Mouse (Mus musculus): Measurements from ENCODE around the gene Dapk1.

Gene Dapk1

DNA sequence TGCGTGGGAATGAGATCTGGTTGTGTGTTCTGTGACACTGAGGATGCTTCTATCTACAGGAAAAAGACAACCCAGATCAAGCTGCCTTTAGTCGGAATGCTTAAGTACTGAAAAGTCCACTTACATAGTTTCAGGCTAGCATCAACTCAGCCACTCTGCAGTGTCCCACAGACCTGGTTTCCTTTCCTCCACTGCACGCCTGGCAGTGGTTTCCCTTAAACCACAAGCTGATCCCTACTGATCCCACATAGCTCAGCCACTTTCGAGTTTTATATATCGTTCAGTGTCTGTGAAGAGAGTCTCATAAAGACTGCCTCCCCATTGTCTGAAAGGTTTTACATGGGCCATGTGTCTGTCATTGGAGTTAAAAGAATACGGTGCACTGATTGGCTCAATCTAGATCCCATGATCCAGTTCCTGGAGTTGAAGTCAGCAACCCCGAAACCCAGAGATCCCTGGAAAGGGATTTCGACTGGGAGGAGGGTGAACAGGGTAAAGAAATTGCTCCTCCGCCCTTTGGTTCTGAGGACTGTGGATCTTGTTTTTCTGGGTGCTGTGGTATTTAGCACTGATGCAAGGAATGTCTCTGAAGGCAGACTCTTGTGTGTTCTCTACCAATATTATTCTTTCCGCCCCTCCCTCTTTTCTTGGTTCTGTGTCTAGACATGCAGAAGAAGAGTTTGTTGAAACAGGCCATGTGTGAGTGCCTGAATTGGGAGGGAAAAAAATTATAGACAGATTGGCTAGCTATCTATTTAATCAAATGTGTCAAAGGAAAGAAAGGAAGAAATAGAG lies 93.6 kb downstream of the Dapk1 start:
- DNase-seq (ENCODE audit: low spot score): no peak

DNA sequence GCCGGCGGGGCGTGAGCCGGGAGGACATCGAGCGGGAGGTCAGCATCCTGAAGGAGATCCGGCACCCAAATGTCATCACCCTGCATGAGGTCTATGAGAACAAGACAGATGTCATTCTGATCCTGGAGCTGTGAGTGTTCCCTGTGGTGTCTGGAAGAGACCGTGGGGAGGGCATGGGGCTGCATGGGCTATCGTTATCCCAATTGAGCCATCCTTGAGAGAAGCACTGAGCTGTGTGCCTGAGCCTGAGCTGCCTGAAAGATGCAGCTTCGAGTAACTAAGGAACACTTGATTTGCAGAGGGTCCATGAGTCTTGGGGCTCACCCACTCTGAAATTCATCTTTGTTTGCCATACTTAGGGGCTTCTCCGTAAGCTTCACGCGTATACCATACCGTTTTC lies 94.6 kb downstream of the Dapk1 start:
- DNase-seq (ENCODE audit: low spot score): no peak

DNA sequence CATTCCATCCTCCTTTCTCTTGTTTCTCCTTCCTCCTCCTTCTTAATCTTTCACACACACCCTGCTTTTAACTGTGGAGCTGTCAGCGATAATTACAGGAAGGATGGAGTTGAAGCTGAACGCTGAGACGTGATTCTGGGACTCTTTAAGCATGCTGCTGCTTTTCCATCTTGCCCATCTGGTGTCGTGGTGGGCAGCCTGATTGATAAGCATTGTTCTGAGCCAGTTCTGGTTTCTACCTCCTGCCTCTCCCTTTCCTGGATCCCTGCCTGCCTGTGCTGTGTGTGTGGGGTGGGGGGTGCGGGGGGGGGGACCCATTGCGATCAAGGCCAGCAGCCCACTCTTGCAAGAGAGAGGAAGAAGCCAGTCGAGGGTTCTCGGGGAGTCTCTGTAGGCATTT lies 95.0 kb downstream of the Dapk1 start:
- no peak for DNase-seq (ENCODE audit: low spot score)

DNA sequence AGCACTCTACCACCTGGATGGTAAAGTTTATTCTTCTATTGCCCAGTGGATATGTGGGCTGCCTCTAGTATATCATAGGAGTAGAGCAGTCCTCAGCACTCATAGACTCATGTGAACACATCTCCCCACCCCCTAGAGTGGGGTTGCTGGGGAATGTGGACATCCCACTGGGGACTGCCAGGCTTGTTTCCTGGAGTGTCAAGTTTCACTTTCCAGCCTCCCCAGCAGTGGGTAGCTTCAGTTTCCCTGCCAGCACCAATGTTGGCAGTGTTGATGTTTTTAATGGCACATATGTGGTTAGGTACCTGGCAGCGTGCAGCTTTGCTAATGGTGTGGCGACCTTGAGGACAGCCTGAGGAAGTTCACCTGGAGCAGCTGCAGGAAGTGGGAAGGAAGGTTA lies 96.3 kb downstream of the Dapk1 start:
- DNase-seq (ENCODE audit: low spot score): no peak

DNA sequence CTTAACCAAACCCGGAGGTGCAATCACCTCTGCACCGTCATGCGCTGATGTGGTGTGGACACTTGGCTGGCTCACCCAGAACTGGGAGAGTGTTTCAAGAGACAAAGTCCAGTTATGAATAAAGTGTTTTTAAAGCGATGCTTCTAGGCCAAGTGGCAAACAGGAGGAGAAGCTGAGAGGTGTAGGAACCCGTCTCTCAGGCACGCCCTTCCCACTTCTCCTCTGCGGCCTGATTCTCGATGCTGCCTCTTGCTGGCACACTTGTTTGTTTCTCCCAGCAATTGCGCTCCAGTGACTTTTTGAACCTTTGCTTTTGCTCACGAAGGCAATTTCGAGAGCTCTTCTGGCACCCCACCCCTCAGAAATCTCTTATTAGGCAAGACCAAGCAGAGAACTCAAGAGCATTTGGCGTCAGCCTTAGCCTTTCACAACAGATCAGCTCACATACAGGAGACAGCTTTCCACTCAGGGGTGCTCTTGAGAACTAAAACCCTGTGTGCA lies 100.0 kb downstream of the Dapk1 start:
- no peak for DNase-seq (ENCODE audit: low spot score)

DNA sequence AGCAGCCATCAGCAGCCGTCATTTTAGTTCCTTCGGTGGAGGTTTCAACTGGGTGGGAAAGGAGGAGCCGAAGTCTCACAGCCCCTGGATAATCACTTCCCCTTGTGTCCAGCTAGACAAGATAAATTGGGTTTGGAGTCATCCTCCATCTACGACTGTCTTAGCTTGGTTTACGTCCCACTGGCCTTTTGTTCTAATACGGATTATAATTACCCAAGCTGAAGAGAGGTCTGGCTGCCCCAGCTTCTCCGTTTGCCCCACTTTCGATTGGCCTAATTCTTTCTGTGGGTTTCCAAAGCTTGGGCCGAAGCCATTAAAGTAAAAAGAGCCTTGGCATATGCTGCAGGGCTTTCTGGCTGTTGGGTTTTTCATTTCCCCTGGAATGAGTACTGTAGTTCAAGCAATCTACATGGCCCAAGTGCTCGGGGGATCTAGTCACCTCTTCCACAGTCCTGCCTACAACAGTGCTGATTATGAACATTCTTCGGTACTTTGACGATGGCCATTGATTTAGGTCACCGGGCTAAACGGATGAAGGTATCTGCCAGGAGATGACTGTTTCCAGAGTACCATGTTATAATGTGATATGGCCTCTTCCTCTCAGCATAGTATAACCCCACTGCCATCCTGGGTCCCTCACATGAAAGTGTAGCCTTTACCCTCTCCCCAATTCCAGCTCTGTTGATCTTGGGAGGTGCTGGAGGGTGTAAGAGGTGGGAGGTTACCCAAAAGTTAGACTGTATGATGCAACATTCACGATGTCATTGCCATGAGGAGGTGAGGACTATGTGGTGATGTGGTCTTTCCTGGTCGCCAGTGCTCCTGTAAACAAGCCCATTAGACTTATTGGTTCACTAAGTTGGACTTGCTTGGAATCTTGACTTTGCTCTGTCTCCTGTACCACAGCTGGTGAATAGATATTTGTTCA lies 106.1 kb downstream of the Dapk1 start:
- DNase-seq (ENCODE audit: low spot score): no peak

DNA sequence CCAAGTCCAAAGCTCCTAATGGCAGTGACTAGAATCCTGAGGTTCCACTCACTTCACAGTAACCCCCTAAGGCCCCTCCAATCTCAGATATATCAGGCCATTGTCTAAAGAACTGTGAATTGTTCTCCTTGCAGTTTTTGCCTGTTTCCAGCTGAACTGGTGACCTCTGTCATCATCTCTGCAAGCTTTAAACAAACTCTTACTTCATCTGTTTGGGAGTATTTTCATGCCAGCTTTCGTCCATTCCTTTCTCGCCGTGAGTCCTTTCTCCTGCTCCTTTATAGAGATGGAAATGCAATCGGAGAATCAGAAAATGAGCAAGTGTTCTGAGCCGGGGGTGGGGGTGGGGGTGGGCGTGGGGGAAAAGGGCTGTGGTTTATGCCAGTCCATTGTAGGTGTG lies 107.4 kb downstream of the Dapk1 start:
- DNase-seq (ENCODE audit: low spot score): no peak

DNA sequence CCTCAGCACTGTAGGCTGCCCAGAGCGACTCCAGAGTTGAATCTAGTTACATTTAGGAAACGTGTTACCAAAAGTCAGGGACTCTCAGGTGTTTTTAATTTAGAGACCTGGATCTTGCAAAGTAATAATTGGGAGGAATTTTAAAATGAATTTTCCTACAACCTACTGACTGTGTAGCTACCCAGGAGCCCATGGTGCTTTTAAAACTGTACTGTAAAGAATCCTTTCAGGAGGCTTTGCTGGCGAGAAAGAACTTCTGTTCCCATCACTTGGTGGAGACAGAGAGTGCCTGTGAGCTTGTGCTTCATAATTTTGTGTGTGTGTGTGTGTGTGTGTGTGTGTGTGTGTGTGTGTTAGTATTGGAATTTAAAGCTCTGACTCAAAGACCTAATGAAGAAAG lies 109.2 kb downstream of the Dapk1 start:
- no peak for DNase-seq (ENCODE audit: low spot score)

DNA sequence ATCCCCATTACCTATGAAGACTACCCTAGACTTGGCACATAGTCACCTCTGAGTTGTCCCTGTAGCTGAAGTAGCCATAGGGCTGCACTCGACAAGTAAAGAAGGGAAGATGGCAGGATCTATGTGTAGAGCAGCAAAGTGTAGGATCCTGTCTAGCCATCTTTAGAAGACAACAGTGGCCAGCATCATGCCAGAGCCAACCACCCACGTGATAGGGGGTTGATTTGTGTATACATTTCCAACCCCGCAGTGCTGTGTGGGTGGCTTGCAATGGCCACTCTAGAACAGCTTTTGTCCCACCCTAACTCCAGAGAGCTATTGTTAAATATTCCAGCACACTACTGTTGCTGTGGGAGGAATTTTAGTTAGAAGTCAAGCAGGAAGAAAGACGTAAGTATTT lies 111.8 kb downstream of the Dapk1 start:
- no peak for DNase-seq (ENCODE audit: low spot score)

DNA sequence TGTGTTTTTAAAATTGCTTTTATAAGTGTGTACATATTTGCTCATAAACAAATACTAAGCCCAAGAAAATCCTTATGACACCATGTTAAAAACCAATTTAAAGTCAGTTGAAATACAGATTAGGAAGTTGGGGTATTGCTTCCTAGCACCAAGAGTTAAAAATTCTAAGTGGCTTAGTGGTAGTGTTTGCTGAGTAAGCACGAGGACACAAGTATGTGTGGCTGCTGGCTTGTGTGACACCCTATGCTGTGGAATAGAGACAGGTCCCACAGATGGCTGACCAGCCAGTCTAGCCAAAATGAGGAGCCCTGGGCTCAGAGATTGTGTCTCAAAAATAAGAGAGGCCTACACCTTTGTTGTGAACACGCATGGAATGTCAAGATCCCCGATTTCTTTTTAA lies 114.4 kb downstream of the Dapk1 start:
- DNase-seq (ENCODE audit: low spot score): no peak

DNA sequence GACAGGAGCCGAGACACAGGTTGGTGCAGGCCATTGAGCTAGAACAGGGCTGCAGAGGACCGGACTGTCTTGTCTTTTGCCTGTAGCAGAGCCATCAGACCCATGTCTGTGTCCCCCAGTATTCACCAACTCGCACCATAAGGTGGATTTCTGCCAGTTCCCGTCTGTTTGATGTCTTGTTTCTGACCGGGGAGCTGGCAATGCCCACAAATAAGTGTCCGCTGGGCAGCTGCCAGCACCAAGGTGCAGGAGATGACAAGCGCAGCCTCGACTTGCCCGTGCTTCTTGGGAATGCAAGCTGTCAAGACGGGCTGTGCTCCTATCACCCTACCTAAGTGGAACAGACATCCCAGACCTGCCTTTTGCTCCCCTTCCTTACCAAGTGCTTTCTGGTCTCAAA lies 115.7 kb downstream of the Dapk1 start:
- DNase-seq (ENCODE audit: low spot score): no peak

DNA sequence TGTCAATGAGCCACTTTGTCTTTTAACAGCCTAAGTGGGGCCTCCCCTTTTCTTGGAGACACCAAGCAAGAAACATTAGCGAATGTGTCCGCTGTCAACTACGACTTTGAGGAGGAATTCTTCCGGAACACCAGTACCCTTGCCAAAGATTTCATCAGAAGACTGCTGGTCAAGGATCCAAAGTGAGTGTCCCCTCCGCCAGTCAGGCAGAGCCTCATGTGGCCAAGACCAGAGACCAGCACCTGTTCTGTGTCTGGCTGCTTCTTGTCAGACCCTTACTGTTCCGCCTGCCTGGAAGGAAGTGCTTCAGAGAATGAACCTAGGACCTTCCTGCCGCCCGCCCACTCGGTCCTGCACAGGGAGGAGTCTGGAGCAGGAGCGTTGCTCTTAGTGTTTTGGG lies 117.8 kb downstream of the Dapk1 start:
- DNase-seq (ENCODE audit: low spot score): no peak

DNA sequence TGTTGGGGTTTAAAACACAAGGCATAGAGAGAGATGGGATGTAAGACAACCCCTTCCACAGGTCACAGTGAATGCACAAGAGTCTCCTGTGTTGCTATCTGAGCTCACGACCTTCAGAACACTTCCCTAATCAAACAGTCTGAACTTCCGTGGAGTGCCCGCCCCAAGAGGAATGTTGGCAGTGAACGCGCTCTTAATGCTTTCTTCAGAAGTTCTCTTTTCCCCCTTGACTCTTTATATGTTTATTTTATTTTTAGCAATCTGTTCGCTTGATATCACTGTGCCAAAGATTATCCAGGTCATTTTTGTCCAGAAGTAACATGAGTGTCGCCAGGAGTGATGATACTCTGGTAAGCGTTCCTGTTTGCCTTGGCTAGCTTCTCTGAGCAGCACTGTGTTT lies 121.0 kb downstream of the Dapk1 start:
- DNase-seq (ENCODE audit: low spot score): no peak

DNA sequence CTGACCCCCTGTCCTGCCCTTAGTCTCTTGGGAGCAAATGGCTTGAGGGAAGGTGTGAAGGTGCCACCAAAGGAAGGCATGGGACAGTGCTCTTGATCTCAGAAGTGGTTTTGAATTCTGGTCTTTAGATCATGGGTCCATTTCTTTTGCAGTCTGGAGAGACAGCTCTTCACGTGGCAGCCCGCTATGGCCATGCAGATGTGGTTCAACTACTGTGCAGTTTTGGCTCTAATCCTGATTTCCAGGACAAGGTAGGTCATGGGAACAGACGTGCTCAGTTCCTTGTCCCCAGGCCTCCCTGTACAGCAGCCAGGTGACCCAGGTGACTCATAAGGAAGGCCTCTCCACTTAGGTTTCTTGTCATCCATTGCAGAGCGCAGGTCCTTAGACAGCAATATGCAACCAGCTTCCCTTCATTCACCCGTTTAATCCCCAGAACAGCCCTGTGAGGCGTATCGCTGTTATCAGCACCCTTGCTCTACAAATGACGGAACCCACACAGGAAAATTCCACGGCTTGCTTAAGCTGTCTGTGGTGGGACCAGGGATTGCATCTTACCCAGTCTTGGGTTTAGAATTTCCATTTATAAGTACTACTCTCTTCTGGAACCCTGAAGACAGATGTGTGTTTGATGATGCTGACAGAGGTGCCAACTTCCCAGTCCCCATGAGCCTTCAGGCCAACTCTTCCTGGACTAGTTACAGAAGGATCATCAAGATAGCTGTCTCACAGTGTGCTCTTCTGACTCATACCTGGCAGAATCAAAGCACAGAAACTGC lies 126.7 kb downstream of the Dapk1 start:
- DNase-seq (ENCODE audit: low spot score): no peak

DNA sequence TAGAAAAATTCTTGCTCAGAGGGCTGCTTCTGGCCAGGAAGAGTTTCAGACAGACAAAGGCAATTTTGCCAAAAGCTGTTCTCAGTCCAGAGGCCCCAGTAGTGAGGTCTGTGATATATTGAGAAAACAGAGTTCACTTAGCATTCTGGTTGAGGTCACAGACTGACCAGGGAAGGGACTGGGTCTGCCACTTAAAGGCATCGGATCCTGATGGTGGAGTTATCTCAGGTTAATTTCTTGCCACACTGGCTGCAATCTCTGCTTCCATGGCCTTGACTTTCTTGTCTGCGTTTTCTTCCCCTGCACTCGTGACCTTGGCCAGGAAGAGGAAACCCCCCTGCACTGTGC lies 127.3 kb downstream of the Dapk1 start:
- no peak for DNase-seq (ENCODE audit: low spot score)

DNA sequence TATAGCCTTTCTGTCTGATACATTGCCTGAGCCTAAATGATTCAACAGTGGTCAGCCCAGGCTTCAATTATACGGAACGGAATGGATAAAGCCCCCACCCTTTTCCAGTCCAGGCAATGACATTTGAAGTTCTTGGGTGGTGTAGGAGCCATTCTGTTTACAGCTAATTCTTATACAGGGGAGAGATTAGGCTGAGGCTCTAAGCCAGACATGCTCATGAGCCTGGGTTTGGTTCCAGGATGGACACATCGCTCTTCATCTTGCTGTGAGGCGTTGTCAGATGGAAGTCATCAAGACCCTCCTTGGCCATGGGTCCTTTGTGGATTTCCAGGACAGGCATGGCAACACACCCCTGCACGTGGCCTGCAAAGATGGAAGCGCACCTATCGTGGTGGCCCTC lies 128.8 kb downstream of the Dapk1 start:
- no peak for DNase-seq (ENCODE audit: low spot score)

DNA sequence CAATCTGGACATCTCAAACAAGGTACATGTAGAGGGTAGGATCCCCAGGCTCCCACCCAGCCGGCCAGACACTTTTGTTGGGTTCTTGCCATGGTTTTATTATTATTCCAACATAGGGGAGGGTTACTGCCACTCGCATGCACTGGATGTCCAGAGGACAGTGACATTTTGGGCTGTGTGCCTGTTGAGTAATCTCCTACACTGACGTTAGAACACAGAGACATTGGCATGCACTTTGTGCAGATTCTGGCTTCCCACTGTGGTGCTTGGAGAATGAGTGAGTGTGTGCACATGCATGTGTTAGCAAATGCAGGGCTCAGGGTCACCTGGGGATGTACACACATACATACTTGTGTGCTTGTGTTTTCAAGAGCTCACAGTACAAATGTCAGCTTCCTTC lies 129.3 kb downstream of the Dapk1 start:
- no peak for DNase-seq (ENCODE audit: low spot score)

DNA sequence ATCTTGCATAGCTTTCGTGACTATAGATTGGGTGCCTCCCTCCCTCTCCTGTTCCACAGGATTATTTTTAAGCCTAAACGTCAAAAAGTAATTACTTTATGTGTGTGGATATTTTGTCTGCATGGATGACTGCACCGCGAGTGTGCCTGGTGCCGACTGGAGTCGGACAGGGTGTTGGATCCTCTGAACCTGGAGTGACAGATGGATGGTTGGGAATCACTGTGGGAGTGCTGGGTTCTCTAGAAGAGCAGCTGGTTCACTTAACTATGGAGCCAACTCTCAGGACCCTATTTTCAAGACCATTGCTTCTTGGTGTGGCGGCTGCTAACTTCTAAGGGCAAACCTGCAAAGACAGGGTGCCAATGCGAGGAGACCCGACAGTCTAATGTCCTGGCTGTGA lies 133.6 kb downstream of the Dapk1 start:
- no peak for DNase-seq (ENCODE audit: low spot score)

DNA sequence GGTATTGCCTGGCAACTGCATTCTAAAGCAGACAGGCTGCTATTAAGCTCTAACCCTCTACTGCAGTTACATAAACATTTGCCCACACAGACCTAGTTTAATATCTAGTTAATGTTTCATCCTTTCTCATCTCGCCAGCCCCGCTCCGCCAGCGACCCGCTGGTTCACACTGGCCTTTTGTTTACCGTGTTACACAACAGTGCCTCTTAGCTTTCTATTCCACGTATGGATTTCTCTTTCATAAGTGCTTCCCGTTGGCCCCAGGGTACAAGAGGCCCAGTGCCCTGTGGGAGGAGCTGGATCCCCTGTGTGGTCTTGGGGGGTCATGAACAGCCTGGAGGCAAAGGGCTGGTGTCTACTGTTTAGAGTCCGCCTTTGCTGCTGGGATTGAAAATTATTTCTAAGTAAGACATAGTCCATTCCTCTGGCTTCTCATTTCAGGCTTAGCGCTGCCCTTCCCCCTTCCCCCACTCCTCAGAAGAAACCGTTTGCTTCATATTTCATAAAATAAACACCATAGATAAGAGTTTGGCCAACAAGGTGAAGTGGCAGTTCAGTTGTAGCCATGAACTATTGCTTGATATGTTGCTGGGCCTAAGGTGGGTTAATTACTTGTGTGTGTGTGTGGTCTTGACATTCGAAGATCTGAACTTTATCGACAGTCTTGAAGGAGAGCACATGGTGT lies 134.8 kb downstream of the Dapk1 start:
- no peak for DNase-seq (ENCODE audit: low spot score)

DNA sequence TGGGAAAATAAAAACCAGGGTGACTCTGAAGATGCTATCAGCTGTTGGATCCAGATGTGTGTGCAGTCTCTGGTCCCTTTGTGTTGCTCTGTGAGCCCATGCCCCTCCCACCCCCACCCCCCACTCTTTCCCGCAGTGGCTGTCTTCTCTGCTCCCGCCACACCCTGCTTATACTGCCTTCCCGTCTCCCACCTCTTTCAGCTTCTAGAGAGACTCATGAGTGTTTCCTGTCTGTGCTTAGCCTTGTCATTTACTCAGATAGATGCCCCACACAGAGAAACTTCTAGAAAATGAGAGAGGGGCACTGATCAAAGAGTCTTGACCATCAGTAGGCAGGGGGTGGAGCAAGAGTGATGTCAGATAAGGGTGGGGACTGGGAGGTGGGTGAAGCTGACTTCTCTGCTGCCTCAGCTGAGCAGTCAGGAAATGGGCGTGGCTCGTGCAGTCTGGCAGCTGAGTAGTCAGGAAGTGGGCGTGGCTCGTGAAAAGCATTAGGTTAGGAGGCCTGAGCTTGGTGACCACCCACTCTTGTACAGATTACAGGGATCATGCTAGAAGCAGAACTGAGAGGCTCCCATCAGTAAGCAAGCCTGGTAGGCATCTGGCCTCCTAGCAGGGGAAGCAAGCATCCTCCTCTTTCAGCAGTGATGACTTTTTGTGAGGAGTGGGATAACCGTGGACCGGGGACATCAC lies 136.0 kb downstream of the Dapk1 start:
- peak; percentile 73 for DNase-seq (ENCODE audit: low spot score)

DNA sequence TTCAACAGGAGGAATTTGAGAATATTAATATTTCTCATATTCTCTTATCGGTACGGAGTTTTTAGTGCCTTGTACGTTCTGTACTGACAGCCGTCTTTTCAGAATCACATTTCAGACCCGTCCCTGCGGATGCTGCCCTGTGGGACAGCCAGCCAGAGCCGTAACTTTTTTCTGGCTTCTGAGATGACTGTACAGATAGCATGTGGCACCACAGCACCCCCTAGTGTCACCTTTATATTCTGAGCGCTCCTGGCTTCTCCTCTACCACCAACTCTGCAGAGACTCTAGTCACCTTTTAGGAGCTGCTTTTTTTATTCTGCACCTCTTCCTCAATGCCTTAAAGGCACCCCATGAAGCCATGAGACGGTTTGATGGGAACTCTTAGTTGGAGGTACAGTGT lies 136.7 kb downstream of the Dapk1 start:
- DNase-seq (ENCODE audit: low spot score): peak; percentile 37

Data from ovary, adult 18-20 months (tissue).